ENCODE assay signal across 14 mouse cellular contexts in the genomic region with DNA sequence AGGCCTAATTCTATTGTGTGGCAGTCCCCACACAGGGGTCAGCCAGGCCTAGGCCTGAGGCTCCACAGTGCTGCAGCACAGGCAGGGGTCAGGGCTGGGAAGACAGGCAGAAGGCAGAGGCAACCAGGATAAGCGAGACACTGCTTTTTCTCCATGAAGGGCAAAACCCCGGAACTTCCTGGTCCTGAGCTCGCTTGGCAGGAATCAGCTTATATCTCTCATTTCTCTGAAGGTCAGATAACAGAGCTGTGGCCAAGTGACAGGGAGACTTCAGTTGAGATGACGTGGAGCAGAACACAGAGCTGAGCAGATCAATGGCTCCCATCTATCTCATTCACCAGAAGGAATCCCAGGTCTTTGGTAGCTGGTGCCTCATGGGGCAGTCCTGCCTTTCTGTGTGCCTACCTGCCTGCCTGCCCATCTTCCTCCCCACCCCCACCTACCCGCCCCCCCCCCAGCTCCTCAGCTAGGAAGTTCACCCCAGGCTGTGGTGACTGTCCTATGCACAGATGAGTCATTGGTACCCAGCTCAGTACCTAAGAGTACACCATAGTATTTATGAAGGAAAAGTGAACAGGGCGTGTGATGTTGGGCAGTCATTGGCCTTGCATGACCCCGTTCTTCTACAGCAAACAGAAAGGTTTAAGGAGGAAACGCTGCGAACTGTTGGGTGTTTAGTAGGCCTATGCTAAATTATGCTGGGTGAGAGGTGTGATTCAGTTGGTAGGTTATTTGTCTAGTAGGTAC. TPM values are rescaled to one million over a fixed set of nuclear protein-coding genes. Genes with fewer than 3 reads are reported as not detected.
DNase-seq lines count a peak whose midpoint lies in the region; ATAC-seq and TF ChIP-seq lines count a peak whose summit lies in the region.
"Had no signal": no experiment of that assay in that cellular context is flagged by ENCODE, and none has a peak within 500 bp of the region (broad histone marks: within the 10 kb centered on the region; RNA-seq: fewer than 3 reads in every experiment).

No protein-coding gene starts in this region.

- H3K27me3 ChIP-seq in heart, adult 2 months (ENCODE audit: control insufficient read depth, insufficient read depth, low read length) = no peaks in the 10 kb centered on the region
- no peaks in the 10 kb centered on the region for H3K27me3 ChIP-seq in midbrain, embryonic 10.5 days (ENCODE audit: low read depth, poor library complexity, severe bottlenecking)
- H3K27me3 ChIP-seq in midbrain, embryonic 16.5 days (ENCODE audit: control insufficient read depth, insufficient read depth, low read depth, low read length) = no peaks in the 10 kb centered on the region
- H3K27me3 ChIP-seq in intestine, embryonic 15.5 days (replicated peaks) = 0 out of 2 replicates have a peak, but pooled peaks cover 2% of the 10 kb centered on the region
- H3K27me3 ChIP-seq: neural tube, embryonic 15.5 days had no signal

- DNase-seq in heart, adult 2 months = no peak
- no peak for DNase-seq in heart, adult 11 months
- no peak for DNase-seq in midbrain, embryonic 10.5 days (ENCODE audit: low spot score)
- no peak for DNase-seq in cerebellum, postnatal 14 days
- no peak for DNase-seq in lung, adult 18-20 months
- DNase-seq: cerebellum, adult 8-10 months; kidney, adult 9 months; retina, postnatal 1 day had no signal

- H3K4me2 ChIP-seq in midbrain, embryonic 16.5 days (ENCODE audit: low read length) = no peak overlapping the region
- no peak overlapping the region for H3K4me2 ChIP-seq in intestine, embryonic 15.5 days (replicated peaks)
- H3K4me2 ChIP-seq: hindbrain, embryonic 14.5 days; liver, embryonic 12.5 days; neural tube, embryonic 15.5 days had no signal

- H3K79me2 ChIP-seq in heart, adult 2 months (replicated peaks; ENCODE audit: control insufficient read depth, insufficient read depth, low read length) = no peaks in the 10 kb centered on the region

- intact Hi-C loops in heart, adult 2 months (cut with DNase I) = loop anchor here (10.0 kb wide), 1 partner anchor 465 kb away; no protein-coding TSS in a partner anchor

- ATAC-seq in midbrain, embryonic 16.5 days = no peak
- ATAC-seq in intestine, embryonic 15.5 days = no peak
- ATAC-seq: forebrain, embryonic 14.5 days; liver, embryonic 12.5 days had no signal

- 68% methylated on average over 9 of the region's 9 CpGs for WGBS in heart, adult 2 months
- WGBS in midbrain, embryonic 10.5 days = 79% methylated on average over 9 of the region's 9 CpGs
- 83% methylated on average over 9 of the region's 9 CpGs for WGBS in midbrain, embryonic 16.5 days
- 66% methylated on average over 9 of the region's 9 CpGs for WGBS in intestine, embryonic 15.5 days

- peaks cover 4% of the 10 kb centered on the region for H3K36me3 ChIP-seq in heart, adult 2 months (ENCODE audit: control insufficient read depth, insufficient read depth, low read length)
- H3K36me3 ChIP-seq in midbrain, embryonic 10.5 days = no peaks in the 10 kb centered on the region
- no peaks in the 10 kb centered on the region for H3K36me3 ChIP-seq in midbrain, embryonic 16.5 days (ENCODE audit: control insufficient read depth, insufficient read depth, low read length)
- H3K36me3 ChIP-seq in intestine, embryonic 15.5 days = no peaks in the 10 kb centered on the region
- H3K36me3 ChIP-seq: liver, embryonic 12.5 days; neural tube, embryonic 15.5 days had no signal

- no peak for TF ChIP-seq POLR2A in heart, adult 2 months (IDR thresholded peaks at IDR 0.05; ENCODE audit: insufficient read depth, low read depth, low read length)

- peaks cover 40% of the 10 kb centered on the region for H3K4me1 ChIP-seq in heart, adult 2 months (ENCODE audit: control insufficient read depth, insufficient read depth, low read length)
- peaks cover 44% of the 10 kb centered on the region for H3K4me1 ChIP-seq in midbrain, embryonic 10.5 days
- 0 out of 2 replicates have a peak, but pooled peaks cover 5% of the 10 kb centered on the region for H3K4me1 ChIP-seq in midbrain, embryonic 16.5 days (ENCODE audit: control insufficient read depth, insufficient read depth, low read length)
- H3K4me1 ChIP-seq in intestine, embryonic 15.5 days (replicated peaks) = peaks cover 23% of the 10 kb centered on the region

- TF ChIP-seq EP300 in heart, adult 2 months (IDR thresholded peaks at IDR 0.05; ENCODE audit: insufficient read depth, low read depth, low read length) = no peak

- peak overlapping the region; percentile 49 for H3K27ac ChIP-seq in heart, adult 2 months
- 0 out of 2 replicates have a peak overlapping the region, but pooled peaks have one; percentile 42 for H3K27ac ChIP-seq in midbrain, embryonic 10.5 days (replicated peaks)
- no peak overlapping the region for H3K27ac ChIP-seq in midbrain, embryonic 16.5 days (ENCODE audit: low read length)
- 0 out of 2 replicates have a peak overlapping the region, but pooled peaks have one; percentile 51 for H3K27ac ChIP-seq in intestine, embryonic 15.5 days
- H3K27ac ChIP-seq: hindbrain, embryonic 14.5 days; liver, embryonic 12.5 days; neural tube, embryonic 15.5 days had no signal

- no peak for TF ChIP-seq CTCF in heart, adult 2 months (IDR thresholded peaks at IDR 0.05)

- H3K9ac ChIP-seq in heart, adult 2 months (ENCODE audit: low read depth, low read length) = no peak overlapping the region
- no peak overlapping the region for H3K9ac ChIP-seq in midbrain, embryonic 16.5 days (ENCODE audit: low read depth, low read length)
- no peak overlapping the region for H3K9ac ChIP-seq in intestine, embryonic 15.5 days
- H3K9ac ChIP-seq: hindbrain, embryonic 14.5 days; liver, embryonic 12.5 days; neural tube, embryonic 15.5 days had no signal

- H3K4me3 ChIP-seq in heart, adult 2 months = no peak overlapping the region
- H3K4me3 ChIP-seq in midbrain, embryonic 10.5 days = no peak overlapping the region
- H3K4me3 ChIP-seq in midbrain, embryonic 16.5 days (ENCODE audit: low read depth, low read length) = no peak overlapping the region
- H3K4me3 ChIP-seq in intestine, embryonic 15.5 days (replicated peaks) = no peak overlapping the region
- H3K4me3 ChIP-seq: liver, embryonic 12.5 days; neural tube, embryonic 15.5 days had no signal

- no peaks in the 10 kb centered on the region for H3K9me3 ChIP-seq in midbrain, embryonic 10.5 days (replicated peaks)
- H3K9me3 ChIP-seq in midbrain, embryonic 16.5 days (replicated peaks; ENCODE audit: control insufficient read depth, low read length, poor library complexity, severe bottlenecking) = no peaks in the 10 kb centered on the region
- H3K9me3 ChIP-seq in intestine, embryonic 15.5 days = no peaks in the 10 kb centered on the region
- H3K9me3 ChIP-seq: liver, embryonic 12.5 days; neural tube, embryonic 15.5 days had no signal

RNA-seq across cellular contexts. Expression of a gene that starts 25.1 kb away (rescaled TPM):
- 10 to 100 TPM; 65.4 to 89.5 TPM for total RNA-seq in heart, adult 2 months (2021)
- polyA plus RNA-seq in heart, adult 2 months (2012; rRNA removed) = 71.5 and 83.9 TPM in 2 replicates
- 49.9 and 58.0 TPM in 2 replicates for polyA plus RNA-seq in midbrain, embryonic 10.5 days (2016; fragmentation: Nextera tagmentation; extraction: Ambion mirVana)
- 60.7 and 63.4 TPM in 2 replicates for polyA plus RNA-seq in midbrain, embryonic 16.5 days (2015; fragmentation: Nextera tagmentation; extraction: Ambion mirVana)
- polyA plus RNA-seq in intestine, embryonic 15.5 days (2015; fragmentation: Nextera tagmentation; extraction: Ambion mirVana) = 30.4 and 30.7 TPM in 2 replicates
